Mouse (Mus musculus) gastrocnemius, postnatal 14 days (tissue): Measurements from ENCODE around the gene Slc6a21. TPM values are rescaled to one million over a fixed set of nuclear protein-coding genes. Genes with fewer than 3 reads are reported as not detected.
"Not testable (repeated sequence)": the region's sequence is repeated elsewhere in the genome, so short reads cannot be mapped to it uniquely, and the experiment has no call there.

Source experiments
- DNase-seq: peaks from one replicate; pipeline ENCODE4 v3.0.0; 2021; ENCODE audit warnings: mixed read lengths
- intact Hi-C: fragments of 180-260 bp; cut with DNase I; formaldehyde crosslinking; loops from one replicate; pipeline ENCODE4 v1.15.1; 2025; ENCODE audit warnings: low total_unique reads
- total RNA-seq, 2 experiments: library from RNA; stranded (reverse); gene quantifications; 2 replicates each; pipeline ENCODE4 v1.2.3; 2021

The Slc6a21 gene
- total RNA-seq, 2 experiments from 2014 or later, result not detected

- no peak for DNase-seq
- intact Hi-C loops, result no loop called here
Measured at GRCm38 (mm10) chr7:45247666-45248065, 29.6 kb upstream of the Slc6a21 start.

- DNase-seq, result no peak
- intact Hi-C loops, result no loop called here
Measured at GRCm38 (mm10) chr7:45253806-45254205, 23.5 kb upstream of the Slc6a21 start.

DNA sequence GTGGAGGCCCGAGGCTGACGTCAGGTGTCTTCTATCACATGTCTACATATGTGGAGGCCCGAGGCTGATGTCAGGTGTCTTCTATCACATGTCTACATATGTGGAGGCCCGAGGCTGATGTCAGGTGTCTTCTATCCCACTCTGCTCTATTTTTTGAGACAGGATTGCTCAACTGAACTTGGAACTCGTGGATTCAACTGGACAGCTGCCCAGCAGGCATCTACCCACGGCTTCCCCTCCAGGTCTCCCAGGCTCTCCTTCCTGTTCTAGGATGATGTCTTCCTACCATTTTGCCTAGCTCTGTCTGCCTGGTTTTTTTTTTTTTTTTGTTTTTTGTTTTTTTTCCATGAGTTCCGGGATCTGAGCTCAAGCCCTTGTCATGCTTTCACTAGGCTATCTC is 21.5 kb upstream of the Slc6a21 start:
- intact Hi-C loops, DNase-seq: not testable (repeated sequence)

DNA sequence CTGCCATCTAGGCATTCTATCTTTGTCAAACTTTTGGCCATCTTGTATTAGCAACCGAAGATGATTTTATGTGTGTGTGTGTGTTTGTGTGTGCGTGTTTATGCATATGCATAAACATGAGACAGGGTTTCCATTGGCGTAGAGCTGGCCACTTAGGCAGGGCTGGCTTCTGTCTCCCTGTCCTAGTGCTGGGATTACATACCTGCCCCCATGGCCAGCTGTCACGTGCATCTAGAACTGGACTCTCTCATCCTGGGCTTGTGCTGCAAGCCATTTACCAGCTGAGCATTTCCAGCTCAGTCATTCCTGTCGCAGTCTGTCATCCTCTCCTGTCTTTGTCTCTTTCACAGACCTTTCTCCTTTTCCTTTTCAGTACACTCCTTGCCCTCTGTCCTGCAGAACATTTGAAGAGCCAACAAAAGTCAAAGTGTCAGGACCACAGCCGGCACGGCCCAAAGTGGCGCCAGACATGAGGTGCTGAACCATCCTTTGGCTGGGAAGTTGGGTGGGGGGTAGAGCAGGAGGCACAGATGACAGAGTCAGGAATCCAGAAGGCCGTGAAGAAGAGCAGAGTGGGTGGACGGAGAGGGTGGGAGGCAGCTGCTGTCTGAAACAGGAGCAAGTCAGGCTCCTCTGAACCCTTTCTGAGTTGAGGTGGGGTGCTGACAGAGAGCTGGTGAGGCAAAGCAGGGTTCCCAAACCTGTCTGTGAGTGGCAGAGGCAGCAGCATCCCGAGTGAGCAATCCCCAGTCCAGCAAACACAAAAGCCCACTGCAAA is 20.1 kb upstream of the Slc6a21 start:
- intact Hi-C loops, result no loop called here
- DNase-seq, result no peak

- no peak for DNase-seq
- intact Hi-C loops, result no loop called here
Measured at GRCm38 (mm10) chr7:45259281-45259680, 18.0 kb upstream of the Slc6a21 start.

GRCm38 (mm10) chr7:45262266-45262665 is 15.0 kb upstream of the Slc6a21 start:
- no peak for DNase-seq
- intact Hi-C loops, result no loop called here

- intact Hi-C loops, result no loop called here
- no peak for DNase-seq
Measured at GRCm38 (mm10) chr7:45263006-45263607, 14.2 kb upstream of the Slc6a21 start.

- intact Hi-C loops, result no loop called here
Measured at GRCm38 (mm10) chr7:45264348-45264747, 13.0 kb upstream of the Slc6a21 start.

DNA sequence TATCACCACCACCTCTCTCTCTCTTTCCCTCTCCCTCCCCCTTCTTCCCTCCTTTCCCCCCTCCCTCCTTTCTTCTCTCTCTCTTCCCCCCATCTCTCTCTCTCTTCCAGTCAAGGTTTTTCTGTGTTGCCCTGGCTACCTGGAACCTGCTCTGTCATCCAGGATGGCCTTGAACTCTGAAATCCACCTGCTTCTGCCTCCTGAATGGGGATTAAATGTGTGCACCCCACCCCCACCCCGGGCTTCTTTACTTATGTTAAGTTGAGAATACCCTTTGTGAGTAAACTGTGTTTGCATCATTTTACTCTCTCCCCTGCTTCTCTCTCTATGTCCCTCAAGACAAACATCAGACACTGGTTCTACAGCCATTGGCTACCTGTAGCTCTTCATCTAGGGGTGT is 11.8 kb upstream of the Slc6a21 start:
- no peak for DNase-seq
- intact Hi-C loops, result no loop called here

More at GRCm38 (mm10) chr7:45264348-45264747, 13.0 kb upstream of the Slc6a21 start:
- no peak for DNase-seq

DNA sequence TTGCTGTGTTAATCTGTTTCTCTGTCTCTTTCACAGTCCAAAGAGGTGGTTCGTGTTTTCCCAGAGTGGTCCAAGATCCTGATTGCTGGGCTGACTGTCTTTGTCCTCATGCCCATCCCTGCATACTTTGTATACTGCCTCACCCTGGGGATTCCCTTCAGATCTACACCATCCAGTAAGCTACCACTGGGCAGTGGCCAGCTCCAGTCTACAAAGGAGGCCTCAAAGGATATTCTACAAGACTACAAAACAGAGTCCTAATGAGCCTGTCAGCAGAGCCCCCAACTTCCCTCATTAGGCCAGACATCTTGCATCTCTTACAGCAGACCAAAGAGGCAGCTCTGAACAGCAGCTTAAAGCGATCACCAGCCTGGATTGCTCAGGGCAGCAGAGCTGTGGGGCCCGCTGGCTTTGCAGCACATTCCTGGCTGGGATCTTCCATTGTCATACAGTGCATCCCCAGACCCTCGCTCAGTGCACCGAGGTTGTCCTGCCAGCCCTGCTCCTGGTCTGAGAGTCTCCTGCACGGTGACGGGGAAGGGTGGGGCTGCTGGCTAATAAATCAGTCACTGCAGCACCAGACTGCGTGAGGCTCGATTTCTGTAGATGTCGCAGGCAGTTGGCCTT is 4.4 kb upstream of the Slc6a21 start:
- intact Hi-C loops, result no loop called here
- DNase-seq, result no peak

DNA sequence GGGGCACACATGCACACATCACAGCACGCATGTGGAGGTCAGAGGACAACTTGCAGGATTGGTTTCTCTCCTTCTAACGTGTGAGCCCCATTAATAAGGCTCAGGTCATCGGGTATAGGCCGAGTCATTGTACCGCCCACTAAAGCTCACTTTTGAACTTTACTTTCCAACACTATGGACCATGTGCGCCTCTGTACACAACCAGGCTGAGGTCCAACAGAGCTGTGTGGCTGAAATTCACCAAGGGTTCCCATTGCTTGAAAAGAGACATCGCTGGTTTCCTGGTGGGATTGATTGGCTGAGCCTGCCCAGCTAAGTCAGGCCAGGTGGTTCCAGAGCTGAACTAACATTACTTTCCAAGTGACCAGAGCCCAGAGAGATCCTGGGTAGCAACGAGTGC is 3.6 kb upstream of the Slc6a21 start:
- intact Hi-C loops, result no loop called here
- no peak for DNase-seq

GRCm38 (mm10) chr7:45286486-45286885 is 9.2 kb downstream of the Slc6a21 start:
- no peak for DNase-seq
- intact Hi-C loops, result no loop called here

DNA sequence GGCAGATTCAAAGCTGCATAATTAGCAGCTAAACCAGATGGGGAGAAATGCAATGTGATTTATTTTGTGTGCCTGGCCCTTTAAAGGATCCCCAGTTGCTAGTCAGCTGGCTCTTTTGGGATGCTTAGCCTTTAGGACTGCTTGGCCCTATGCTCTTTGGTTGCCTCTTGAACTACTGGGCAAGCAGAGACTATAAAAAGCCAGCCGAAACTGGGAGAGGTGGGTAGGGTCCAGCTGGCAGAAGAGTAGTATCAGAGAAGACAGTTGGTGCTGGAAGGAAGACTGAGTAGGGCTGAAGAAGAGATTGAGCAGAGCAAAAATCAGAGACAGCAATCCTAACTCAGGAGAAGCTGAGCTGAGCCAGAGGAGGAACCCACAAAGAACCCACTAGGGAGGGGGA is 19.3 kb downstream of the Slc6a21 start:
- intact Hi-C loops, result no loop called here
- no peak for DNase-seq

DNA sequence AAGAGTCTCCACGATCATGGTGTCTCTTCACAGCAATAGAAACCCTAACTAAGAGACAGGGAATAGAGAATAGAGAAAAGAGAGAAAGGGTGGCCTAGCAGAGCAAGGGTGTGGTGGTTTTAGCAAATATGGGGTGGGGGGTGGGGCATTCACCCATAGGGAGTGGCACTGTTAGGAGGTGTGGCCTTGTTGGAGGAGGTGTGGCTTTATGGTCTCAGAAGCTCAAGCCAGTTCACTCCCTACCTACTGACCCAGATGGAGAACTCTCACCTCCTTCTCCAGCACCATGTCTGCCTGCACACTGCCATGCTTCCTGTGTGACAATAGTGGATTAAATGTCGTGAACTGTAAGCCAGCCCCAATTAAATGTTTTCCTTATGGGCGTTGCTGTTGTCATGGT is 20.2 kb downstream of the Slc6a21 start:
- DNase-seq, result no peak
- intact Hi-C loops, result no loop called here

GRCm38 (mm10) chr7:45299752-45300151 is 22.4 kb downstream of the Slc6a21 start:
- peak; percentile 59 for DNase-seq
- intact Hi-C loops, result loop anchor here (5.0 kb wide), 1 partner anchor 43 kb away; no protein-coding TSS in a partner anchor

DNA sequence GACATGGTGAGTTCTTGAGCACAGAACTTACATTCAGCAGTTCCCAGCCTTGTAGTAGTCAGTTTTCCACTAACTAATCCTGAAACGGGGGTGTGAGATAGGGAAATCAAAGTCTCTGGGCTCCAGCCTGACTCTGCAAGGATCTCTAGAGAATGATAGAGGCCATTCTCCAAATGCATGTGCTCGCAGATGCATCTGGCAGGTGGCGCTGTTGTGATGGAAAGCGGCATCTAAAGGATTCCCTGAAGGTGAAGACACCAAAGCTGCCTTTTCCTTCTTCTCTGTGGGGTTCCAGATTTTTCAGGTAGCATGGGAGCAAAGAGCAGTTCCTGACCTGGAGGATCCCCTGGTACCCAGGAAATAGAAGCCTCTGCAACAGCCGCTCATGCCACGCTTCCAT is 23.0 kb downstream of the Slc6a21 start:
- DNase-seq, result peak; percentile 69
- intact Hi-C loops, result loop anchor here (5.0 kb wide), 1 partner anchor 42 kb away; no protein-coding TSS in a partner anchor

- no peak for DNase-seq
- intact Hi-C loops, result loop anchor here (5.0 kb wide), 1 partner anchor 40 kb away; no protein-coding TSS in a partner anchor
Measured at GRCm38 (mm10) chr7:45302626-45303025, 25.3 kb downstream of the Slc6a21 start.

GRCm38 (mm10) chr7:45304869-45305268 is 27.6 kb downstream of the Slc6a21 start:
- intact Hi-C loops, result loop anchor here (5.0 kb wide), 1 partner anchor 37 kb away; no protein-coding TSS in a partner anchor
- no peak for DNase-seq

DNA sequence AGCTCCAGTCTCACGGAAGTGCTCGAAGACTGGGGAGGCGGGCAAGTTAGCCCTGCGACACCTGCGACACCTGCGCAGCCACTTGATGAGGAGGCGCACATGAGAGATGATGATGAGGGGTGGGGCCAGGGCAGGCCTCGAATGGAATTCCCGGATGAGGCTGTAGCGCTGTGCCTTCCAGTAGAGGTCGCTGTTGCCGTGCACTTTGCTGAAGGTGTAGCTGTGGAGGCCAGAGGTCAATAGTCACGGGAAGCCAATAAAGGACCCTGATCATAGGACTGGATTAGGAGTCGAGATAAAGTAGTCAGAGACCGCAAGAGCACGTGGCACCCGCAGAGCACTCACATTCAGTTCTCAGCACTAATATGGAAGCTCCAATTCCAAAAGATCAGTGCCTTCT is 28.0 kb downstream of the Slc6a21 start:
- peak; percentile 61 for DNase-seq
- intact Hi-C loops, result no loop called here

- DNase-seq, result no peak
- intact Hi-C loops, result no loop called here
Measured at GRCm38 (mm10) chr7:45308551-45309240, 31.4 kb downstream of the Slc6a21 start.
